Mouse (Mus musculus) urinary bladder, postnatal 36 days (tissue): ENCODE results near the gene Zbtb32.
A peak's percentile ranks its signal among the peaks of the same experiment; 100 is the strongest.

ENCODE experiments used
- DNase-seq, 2 experiments: peaks; one replicate each; pipeline ENCODE4 v3.0.0; 2022; ENCODE audit warnings: low spot score in 2 of 2, mixed read lengths in 1 of 2

The Zbtb32 gene

GRCm38 (mm10) chr7:30567555-30567954 lies 31.2 kb downstream of the Zbtb32 start:
- no peak for DNase-seq

DNA sequence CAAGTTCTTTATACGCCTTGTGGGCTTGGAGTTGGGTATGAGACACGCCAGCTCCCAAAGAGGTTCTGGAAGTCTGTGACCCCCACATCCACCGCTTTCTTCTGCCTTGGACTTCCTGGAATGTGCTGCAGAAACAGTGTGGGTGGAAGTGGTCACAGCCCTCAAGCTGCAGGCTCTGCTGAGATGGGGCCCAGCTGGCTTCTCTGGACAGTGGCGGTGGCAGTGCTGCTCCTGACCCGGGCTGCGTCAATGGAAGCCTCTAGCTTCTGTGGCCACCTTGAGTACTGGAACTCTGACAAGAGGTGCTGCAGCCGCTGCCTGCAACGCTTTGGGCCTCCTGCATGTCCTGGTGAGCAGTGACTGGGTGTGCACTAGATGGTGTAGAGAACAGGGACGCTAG lies 32.7 kb downstream of the Zbtb32 start:
- DNase-seq, result no peak

DNA sequence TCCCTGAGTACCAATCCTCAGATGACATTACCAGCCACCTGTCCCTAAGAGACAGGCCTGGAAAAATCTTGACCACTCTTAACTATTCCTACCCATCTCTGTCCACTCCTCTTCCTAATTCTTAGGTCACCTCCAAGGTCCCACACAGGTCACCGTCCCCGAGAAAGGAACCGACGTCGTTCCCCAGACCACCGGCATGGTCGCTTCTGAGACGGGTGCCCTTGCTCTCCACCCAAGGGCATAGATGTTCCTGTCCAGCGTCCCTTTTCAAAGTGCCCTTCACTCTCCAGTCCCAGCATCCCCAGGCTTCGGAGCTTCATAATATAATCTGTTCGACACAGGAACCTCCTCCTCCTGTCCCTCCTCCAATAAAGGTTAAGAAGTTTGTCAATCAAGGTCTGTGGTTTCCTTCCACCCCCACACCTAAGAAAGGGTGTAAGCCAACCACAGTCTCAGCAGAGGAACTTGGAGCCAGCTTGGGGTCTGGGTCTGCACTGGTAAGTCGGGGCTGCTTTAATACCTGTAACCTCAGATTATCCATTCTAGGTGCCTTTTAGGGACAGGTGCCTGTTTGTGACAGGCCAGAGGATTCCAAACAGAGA lies 33.6 kb downstream of the Zbtb32 start, which contains the start of gene Igflr1:
Igflr1 (plus strand) TSS at position 458 of the 602 bp plus-strand sequence.
- DNase-seq, result no peak

DNA sequence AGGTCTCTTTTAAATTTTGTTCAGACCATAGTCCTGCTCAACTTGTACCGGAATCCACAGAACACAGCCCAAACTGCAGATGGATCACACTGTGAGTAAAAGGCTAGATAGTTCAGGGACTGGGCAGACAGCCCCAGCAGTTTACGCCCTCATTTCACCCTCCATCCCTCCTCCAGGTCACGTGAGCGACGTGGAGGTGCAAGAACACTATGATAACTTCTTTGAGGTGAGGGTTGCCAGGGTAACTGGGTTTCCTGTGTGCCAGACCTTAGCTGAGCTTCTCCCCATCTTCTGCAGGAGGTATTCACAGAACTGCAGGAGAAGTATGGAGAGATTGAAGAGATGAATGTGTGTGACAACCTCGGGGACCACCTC lies 34.8 kb downstream of the Zbtb32 start:
- no peak for DNase-seq

GRCm38 (mm10) chr7:30563117-30563905 lies 35.4 kb downstream of the Zbtb32 start, which contains the start of the genes U2af1l4, Gm49396 and Psenen:
TSS of gene U2af1l4 (plus strand) at chr7:30563301.
TSS of gene Gm49396 (plus strand) at chr7:30563344.
TSS of gene Psenen (minus strand) at chr7:30563627.
- DNase-seq, result peak; percentile 87 to 96

DNA sequence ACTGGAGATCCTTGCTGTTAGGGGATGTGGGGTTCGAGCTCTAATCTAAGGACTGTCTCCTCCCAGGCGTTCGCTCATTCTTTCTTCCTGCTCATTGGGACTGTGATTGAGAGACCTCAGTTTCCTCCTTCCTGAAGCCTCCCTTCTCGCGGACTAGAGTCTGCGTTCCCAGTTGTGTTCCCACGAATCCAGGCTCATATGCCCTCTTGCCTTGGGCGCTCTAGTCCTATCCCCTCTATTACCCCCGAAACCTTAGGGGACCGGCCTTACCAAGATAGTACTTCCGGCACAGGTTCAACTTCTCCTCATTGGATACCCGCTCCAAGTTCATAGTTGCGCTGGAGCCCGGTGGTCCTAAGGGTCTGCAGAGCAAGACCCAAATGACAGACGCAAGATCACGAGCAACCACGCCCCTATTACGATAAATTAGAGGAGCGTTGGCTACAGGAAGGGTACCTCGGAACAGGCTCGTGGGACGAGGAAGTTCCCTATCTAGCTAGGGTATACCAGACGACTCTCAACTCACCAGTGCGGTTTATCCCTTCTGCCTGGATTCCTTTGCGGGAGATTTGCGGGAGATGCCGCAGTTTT lies 36.1 kb downstream of the Zbtb32 start:
- peak in 1 of 2 experiments; percentile 42 for DNase-seq

GRCm38 (mm10) chr7:30560296-30560695 lies 38.4 kb downstream of the Zbtb32 start:
- no peak for DNase-seq

GRCm38 (mm10) chr7:30559443-30559954 lies 39.2 kb downstream of the Zbtb32 start, which contains the start of gene Lin37:
TSS of gene Lin37 (minus strand) at chr7:30559838.
- peak; percentile 92 to 97 for DNase-seq

GRCm38 (mm10) chr7:30558656-30559442 lies 39.9 kb downstream of the Zbtb32 start:
- DNase-seq, result no peak

- no peak for DNase-seq
Observed at GRCm38 (mm10) chr7:30557901-30558514, 40.7 kb downstream of the Zbtb32 start.

GRCm38 (mm10) chr7:30556894-30557536 lies 41.7 kb downstream of the Zbtb32 start:
- DNase-seq, result no peak

DNA sequence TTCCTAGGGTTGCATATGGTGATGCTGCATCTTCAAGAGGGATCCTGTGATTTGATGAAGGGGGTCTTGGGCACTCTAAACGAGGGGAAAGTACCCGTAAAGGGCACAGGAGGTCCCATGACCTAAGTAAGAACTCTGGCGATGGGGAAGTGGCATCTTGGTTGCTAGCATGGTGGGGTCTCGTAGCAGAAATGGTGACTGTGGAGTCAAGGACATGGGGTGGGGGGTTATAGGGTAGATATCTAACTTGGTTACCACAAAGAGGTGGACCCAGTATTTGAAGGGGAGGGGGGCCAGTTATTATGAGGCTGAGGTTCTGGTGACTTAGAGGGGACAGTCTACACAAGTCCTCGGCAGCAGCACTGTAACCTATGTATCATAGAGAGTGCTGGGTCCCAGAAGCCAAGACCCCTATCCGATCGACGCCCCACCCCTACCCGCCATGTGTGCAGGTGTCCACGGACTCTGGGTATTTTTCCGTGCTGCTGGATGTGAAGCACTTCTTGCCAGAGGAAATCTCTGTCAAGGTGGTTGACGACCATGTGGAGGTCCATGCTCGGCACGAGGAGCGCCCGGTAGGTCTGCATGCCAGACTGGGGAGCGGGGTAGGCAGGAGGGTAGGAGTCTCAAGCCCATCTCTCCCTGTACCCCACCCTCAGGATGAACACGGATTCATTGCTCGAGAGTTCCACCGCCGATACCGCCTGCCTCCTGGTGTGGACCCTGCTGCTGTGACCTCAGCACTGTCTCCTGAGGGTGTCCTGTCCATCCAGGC lies 44.7 kb downstream of the Zbtb32 start:
- no peak for DNase-seq

- peak; percentile 15 to 24 for DNase-seq
Observed at GRCm38 (mm10) chr7:30553021-30553589, 45.6 kb downstream of the Zbtb32 start.

DNA sequence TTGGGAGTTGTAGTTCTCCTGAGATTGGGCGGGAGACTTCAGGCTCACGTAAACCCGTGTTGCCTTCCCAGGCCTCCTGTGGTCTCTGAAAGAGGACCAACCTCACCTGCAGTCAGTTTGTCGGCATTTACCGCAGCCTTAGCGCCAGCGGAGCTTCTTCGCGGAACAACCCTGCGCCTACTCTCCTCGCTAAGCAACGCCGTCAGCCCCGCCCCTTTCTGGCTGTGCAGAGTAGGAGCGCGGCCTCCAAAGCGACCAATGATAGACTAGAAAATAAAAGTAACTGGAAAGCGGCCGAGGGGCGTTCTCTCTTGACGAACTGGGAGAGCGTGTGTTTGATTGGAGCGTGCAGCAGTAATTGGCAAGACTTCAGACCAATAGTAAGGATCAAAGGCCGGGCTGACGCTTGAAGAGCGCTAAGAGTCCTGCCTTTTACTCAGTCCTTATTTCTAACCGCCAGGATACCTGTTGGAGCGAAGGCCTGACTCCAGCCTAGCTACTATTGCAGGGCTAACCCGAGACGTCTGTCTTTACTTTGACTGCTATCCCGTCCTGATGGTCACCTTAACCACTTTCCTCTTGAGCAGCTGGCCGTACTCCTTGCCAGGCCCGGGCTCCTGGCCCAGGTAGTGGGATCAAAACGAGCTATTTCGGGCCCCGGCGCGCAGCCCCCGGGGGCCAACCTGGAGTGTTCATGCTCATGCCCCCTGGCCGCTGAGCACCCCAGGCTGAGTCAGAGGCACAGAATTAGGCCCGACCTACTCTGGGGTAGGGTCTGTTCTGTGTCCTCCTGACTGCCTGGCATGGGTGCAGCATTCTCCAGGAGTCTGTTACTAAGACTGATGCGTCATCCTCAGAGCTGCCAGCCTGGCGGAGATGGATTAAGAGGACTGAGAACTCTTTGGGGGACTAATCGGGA lies 46.3 kb downstream of the Zbtb32 start, which contains the start of the genes Hspb6 and Proser3:
Hspb6 (plus strand) TSS at position 77 of the 919 bp plus-strand sequence.
Proser3 (minus strand) TSS at position 198 of the 919 bp plus-strand sequence.
- peak; percentile 95 for DNase-seq

DNA sequence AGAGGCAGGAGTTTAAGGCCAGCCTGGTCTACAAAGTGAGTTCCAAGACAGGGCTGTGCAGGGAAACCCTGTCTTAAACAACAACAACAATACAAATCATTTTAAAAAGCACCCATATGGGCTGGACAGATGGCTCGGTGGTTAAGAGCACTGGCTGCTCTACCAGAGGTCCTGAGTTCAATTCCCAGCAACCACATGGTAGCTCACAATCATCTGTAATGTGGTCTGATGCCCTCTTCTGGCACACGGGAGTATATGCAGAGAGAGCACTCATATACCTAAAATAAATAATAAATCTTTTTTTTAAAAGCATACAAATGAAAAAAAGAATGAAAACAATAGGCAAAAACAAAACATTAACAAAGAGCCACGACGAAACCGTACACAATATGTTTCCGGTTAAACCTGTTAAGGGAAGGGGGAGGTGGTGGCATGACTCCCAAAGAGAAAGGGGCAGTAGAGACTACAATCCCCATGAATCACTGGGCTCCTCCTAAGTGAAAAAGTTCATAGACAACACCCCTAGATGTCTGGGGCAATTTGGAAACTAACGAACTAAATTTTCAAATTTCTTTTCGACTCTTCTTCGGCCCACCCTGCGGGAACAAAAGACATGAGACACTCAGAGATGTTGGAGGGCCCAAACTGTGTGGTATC lies 47.1 kb downstream of the Zbtb32 start:
- DNase-seq, result no peak

DNA sequence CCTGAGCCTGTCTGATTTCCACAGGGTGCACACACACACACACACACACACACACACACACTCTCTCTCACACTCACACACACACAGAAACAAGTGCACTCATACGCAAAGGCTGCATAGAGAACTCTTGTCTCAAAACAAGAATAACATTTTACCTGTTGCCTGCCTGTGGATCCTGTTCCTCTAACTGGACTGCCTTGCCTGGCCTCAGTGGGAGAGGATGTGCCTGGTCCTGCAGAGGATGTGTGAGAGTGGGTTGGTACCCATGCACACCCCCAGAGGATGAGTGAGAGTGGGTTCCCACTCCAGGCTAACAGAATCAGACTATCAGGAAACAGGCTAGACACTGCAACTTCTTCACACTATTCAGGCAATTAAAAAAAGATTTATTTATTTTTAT lies 48.1 kb downstream of the Zbtb32 start:
- DNase-seq, result no peak

- no peak for DNase-seq
Observed at GRCm38 (mm10) chr7:30549880-30550279, 48.8 kb downstream of the Zbtb32 start.

- DNase-seq, result no peak
Observed at GRCm38 (mm10) chr7:30544327-30544726, 54.4 kb downstream of the Zbtb32 start.
